Mouse (Mus musculus) gastrocnemius, postnatal 14 days (tissue): ENCODE data around the gene Dlx5. TPM values are rescaled to one million over a fixed set of nuclear protein-coding genes. Genes with fewer than 3 reads are reported as not detected.

ENCODE experiments used
- DNase-seq: peaks from one replicate; pipeline ENCODE4 v3.0.0; 2021; ENCODE audit warnings: mixed read lengths
- intact Hi-C: fragments of 180-260 bp; cut with DNase I; formaldehyde crosslinking; loops from one replicate; pipeline ENCODE4 v1.15.1; 2025; ENCODE audit warnings: low total_unique reads
- total RNA-seq, 2 experiments: library from RNA; stranded (reverse); gene quantifications; 2 replicates each; pipeline ENCODE4 v1.2.3; 2021

Dlx5 gene
- total RNA-seq, 2 experiments from 2014 or later, result not detected

GRCm38 (mm10) chr6:6830446-6830845 is 51.4 kb downstream of the Dlx5 start:
- intact Hi-C loops, result no loop called here
- DNase-seq, result no peak

Other genes starting within 250 kb of the Dlx5 start
- not detected for gene Dlx6, start 18.8 kb downstream of the Dlx5 start, total RNA-seq
- 1 to 10 TPM; 3.4 to 3.6 TPM for gene Sdhaf3, start 73.9 kb upstream of the Dlx5 start, total RNA-seq